Mouse (Mus musculus) ES-E14 (cell line): ENCODE measurements around the gene Pomp. TPM values are rescaled to one million over a fixed set of nuclear protein-coding genes. Genes with fewer than 3 reads are reported as not detected.
A peak's percentile ranks its signal among the peaks of the same experiment; 100 is the strongest.
"Not testable (repeated sequence)": the region's sequence is repeated elsewhere in the genome, so short reads cannot be mapped to it uniquely, and the experiment has no call there.

Experiments used
- DNase-seq: peaks from one replicate; pipeline ENCODE4 v3.0.0-alpha.2; 2013; ENCODE audit warnings: low read depth, low spot score
- H3K27ac ChIP-seq: 2 replicates; pipeline ENCODE4 v1.5.1; 2012; ENCODE audit warnings: low read depth, mild to moderate bottlenecking, low read length, moderate library complexity, mixed read lengths; ENCODE audit not compliant: poor library complexity, insufficient read depth, severe bottlenecking
- H3K36me3 ChIP-seq: 2 replicates; pipeline ENCODE4 v1.6.1; 2012; ENCODE audit warnings: mild to moderate bottlenecking, low read length, moderate library complexity, mixed read lengths; ENCODE audit not compliant: control insufficient read depth, poor library complexity, insufficient read depth, severe bottlenecking
- H3K4me1 ChIP-seq, 2 experiments: fragments of 150-350 bp in 1 of 2; sonication (generic) in 1 of 2; 2 replicates each; pipeline ENCODE4 v1.6.1; 2012; ENCODE audit warnings: low read length in 2 of 2, mild to moderate bottlenecking in 1 of 2, mixed read lengths in 1 of 2; ENCODE audit not compliant: control insufficient read depth in 2 of 2, insufficient read depth in 2 of 2, poor library complexity in 1 of 2
- H3K4me3 ChIP-seq, 2 experiments: fragments of 150-350 bp in 1 of 2; sonication (generic) in 1 of 2; 2 replicates each; pipeline ENCODE4 v1.5.1; 2012; ENCODE audit warnings: low read length in 2 of 2, low read depth in 1 of 2, mild to moderate bottlenecking in 1 of 2, mixed read lengths in 1 of 2; ENCODE audit not compliant: insufficient read depth in 1 of 2, poor library complexity in 1 of 2, severe bottlenecking in 1 of 2
- H3K9ac ChIP-seq: 2 replicates; pipeline ENCODE4 v1.6.1; 2012; ENCODE audit warnings: low read depth, mild to moderate bottlenecking, low read length, mixed read lengths; ENCODE audit not compliant: poor library complexity, insufficient read depth, severe bottlenecking
- H3K9me3 ChIP-seq: fragments of 150-350 bp; sonication (generic); 2 replicates; pipeline ENCODE4 v1.6.1; 2012; ENCODE audit warnings: low read depth, mild to moderate bottlenecking, low read length; ENCODE audit not compliant: control insufficient read depth, insufficient read depth
- CHD2 ChIP-seq: IDR thresholded peaks from 2 replicates; pipeline ENCODE4 v1.6.1; 2014; ENCODE audit warnings: mild to moderate bottlenecking, low read depth, low read length, inconsistent platforms
- HCFC1 ChIP-seq: IDR thresholded peaks from 2 replicates; pipeline ENCODE4 v1.6.1; 2012; ENCODE audit warnings: low read length, inconsistent platforms, borderline replicate concordance; ENCODE audit not compliant: insufficient read depth
- MAFK ChIP-seq: IDR thresholded peaks from 2 replicates; pipeline ENCODE4 v1.6.1; 2014; ENCODE audit warnings: mild to moderate bottlenecking, low read depth, low read length, inconsistent platforms; ENCODE audit not compliant: insufficient read depth
- ZC3H11A ChIP-seq: IDR thresholded peaks from 2 replicates; pipeline ENCODE4 v1.6.1; 2012; ENCODE audit warnings: low read depth, mild to moderate bottlenecking, inconsistent platforms, low read length, borderline replicate concordance
- ZNF384 ChIP-seq: IDR thresholded peaks from 2 replicates; pipeline ENCODE4 v1.6.1; 2012; ENCODE audit warnings: low read depth, low read length, inconsistent platforms
- in situ Hi-C, 2 experiments: fragments of 600-800 bp; cut with MboI; formaldehyde crosslinking; loops; one replicate each; pipeline ENCODE4 v1.15.1; 2025; ENCODE audit warnings: low sequenced_read_pairs in 2 of 2, inconsistent platforms in 1 of 2; ENCODE audit not compliant: unreplicated experiment in 2 of 2
- total RNA-seq: library from RNA; depleted of rRNA; stranded (reverse); fragments of 300-350 nt; gene quantifications from 2 replicates; pipeline ENCODE4 v1.2.3, GENCODE M21; 2012

Pomp gene
- total RNA-seq, 1 experiment: 165 TPM

- H3K27ac ChIP-seq, H3K4me3 ChIP-seq, H3K36me3 ChIP-seq, H3K9ac ChIP-seq, DNase-seq, in situ Hi-C loops, H3K9me3 ChIP-seq: not testable (repeated sequence)
- H3K4me1 ChIP-seq: peaks cover 3 to 36% of the 10 kb centered on the region in 2 experiments; a peak in 2 of 4 replicates
- 0 out of 2 replicates have a peak, but pooled peaks have one; percentile 24 for TF ChIP-seq MAFK
These were observed 36.2 kb downstream of the Pomp start for GRCm38 (mm10) chr5:147896501-147896900.

GRCm38 (mm10) chr5:147898254-147898653 lies 38.0 kb downstream of the Pomp start:
- peaks cover 3 to 26% of the 10 kb centered on the region in 2 experiments; a peak in 2 of 4 replicates for H3K4me1 ChIP-seq
- no peaks in the 10 kb centered on the region for H3K9me3 ChIP-seq
- H3K36me3 ChIP-seq: no peaks in the 10 kb centered on the region
- TF ChIP-seq MAFK (no peak), HCFC1 (no peak), ZNF384 (no peak)
- in situ Hi-C loops: no loop called here
- DNase-seq: no peak
- no peak overlapping the region for H3K4me3 ChIP-seq
- H3K27ac ChIP-seq: no peak overlapping the region
- no peak overlapping the region for H3K9ac ChIP-seq

- in situ Hi-C loops: no loop called here
- H3K9me3 ChIP-seq: no peaks in the 10 kb centered on the region
- H3K9ac ChIP-seq: no peak overlapping the region
- peaks cover 3 to 26% of the 10 kb centered on the region in 2 experiments; a peak in 2 of 4 replicates for H3K4me1 ChIP-seq
- H3K36me3 ChIP-seq: no peaks in the 10 kb centered on the region
- peak overlapping the region in 1 of 2 experiments; percentile 12; a peak in 1 of 4 replicates for H3K4me3 ChIP-seq
- no peak overlapping the region for H3K27ac ChIP-seq
- no peak for TF ChIP-seq CHD2
- no peak for TF ChIP-seq MAFK
- TF ChIP-seq ZC3H11A: no peak
- TF ChIP-seq ZNF384: no peak
- no peak for TF ChIP-seq HCFC1
- no peak for DNase-seq
These were observed 38.8 kb downstream of the Pomp start for GRCm38 (mm10) chr5:147898968-147899549.

GRCm38 (mm10) chr5:147902008-147902757 lies 41.9 kb downstream of the Pomp start:
- H3K4me1 ChIP-seq: peaks cover 3 to 17% of the 10 kb centered on the region in 2 experiments; a peak in 1 of 4 replicates
- H3K27ac ChIP-seq: no peak overlapping the region
- no peaks in the 10 kb centered on the region for H3K36me3 ChIP-seq
- H3K9ac ChIP-seq: no peak overlapping the region
- TF ChIP-seq HCFC1 (no peak), CHD2 (peak; percentile 73; the same call in 1 of the 2 replicates), MAFK (no peak), ZNF384 (no peak)
- in situ Hi-C loops: no loop called here
- no peaks in the 10 kb centered on the region; the same call in 1 of the 2 replicates for H3K9me3 ChIP-seq
- DNase-seq: no peak
- no peak overlapping the region for H3K4me3 ChIP-seq

DNA sequence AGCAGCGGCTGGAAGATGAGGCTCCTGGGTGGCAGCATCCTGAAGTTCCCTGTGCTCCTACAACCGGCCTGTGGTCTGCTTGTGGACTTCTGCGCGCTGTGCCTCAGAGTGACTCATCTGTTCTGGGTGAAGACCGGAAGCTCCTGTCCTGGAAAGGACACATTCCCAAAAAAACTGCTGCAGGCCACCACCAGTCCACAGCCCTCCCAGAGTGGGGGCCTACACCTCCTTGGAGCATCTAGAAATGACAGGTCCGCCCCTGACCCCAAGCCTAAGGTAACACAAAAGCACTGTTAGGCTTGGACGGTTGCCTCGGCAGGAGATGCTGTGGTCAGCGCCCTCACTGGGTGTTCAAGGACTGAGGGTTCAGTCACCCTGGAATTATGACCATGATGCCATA lies 42.9 kb downstream of the Pomp start:
- no peak overlapping the region for H3K9ac ChIP-seq
- TF ChIP-seq MAFK (no peak), ZNF384 (no peak), HCFC1 (no peak), CHD2 (no peak), ZC3H11A (no peak)
- H3K4me3 ChIP-seq: no peak overlapping the region
- in situ Hi-C loops: no loop called here
- H3K36me3 ChIP-seq: no peaks in the 10 kb centered on the region
- no peaks in the 10 kb centered on the region; the same call in 1 of the 2 replicates for H3K9me3 ChIP-seq
- no peak overlapping the region for H3K27ac ChIP-seq
- H3K4me1 ChIP-seq: peaks cover 3 to 15% of the 10 kb centered on the region in 2 experiments; a peak in 1 of 4 replicates
- DNase-seq: no peak
